Mouse (Mus musculus): ENCODE measurements around the gene Dab2. TPM values are rescaled to one million over a fixed set of nuclear protein-coding genes. Genes with fewer than 3 reads are reported as not detected.

Dab2 gene
- polyA plus RNA-seq, 1 experiment: 21.4 TPM

DNA sequence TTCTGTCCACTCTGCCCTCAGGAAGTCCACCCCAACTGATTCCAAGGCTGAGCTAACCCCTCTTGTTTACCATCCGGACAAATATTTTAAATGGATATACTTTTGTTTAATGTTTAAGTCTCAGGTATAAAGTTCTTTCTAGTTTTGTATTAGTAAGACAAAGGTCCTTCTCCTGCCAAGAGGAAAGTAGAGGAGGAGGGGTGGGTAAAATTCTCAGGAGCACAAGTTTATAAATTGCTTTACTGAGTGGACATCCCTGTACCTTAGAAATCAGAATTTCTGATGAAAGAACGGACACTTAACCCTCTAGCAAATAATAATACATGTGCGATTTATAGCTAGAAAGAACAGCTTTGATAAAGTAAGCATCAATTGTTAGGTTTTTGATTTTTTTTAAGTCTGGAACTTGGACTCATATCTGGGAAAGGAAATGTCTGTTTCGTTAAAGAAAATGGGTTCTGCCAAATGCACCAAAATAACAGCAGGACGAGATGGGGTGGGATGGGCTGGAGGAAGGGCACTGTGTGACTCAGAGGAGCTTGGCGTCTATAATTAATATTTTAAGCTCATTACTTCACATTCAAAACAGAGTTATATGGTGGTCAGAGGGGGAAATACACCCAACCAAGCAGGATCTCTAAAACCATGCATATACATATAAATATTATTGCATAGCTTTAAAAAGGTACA, 38.7 kb upstream of the Dab2 start:
- TF ChIP-seq CTCF (IDR thresholded peaks at IDR 0.05; ENCODE audit: low read depth, low read length): no peak
- TF ChIP-seq POLR2A (IDR thresholded peaks at IDR 0.05; ENCODE audit: insufficient read depth, low read length): no peak
- no peaks in the 10 kb centered on the region for H3K9me3 ChIP-seq (replicated peaks; ENCODE audit: control insufficient read depth, insufficient read depth, low read length, poor library complexity, severe bottlenecking)

DNA sequence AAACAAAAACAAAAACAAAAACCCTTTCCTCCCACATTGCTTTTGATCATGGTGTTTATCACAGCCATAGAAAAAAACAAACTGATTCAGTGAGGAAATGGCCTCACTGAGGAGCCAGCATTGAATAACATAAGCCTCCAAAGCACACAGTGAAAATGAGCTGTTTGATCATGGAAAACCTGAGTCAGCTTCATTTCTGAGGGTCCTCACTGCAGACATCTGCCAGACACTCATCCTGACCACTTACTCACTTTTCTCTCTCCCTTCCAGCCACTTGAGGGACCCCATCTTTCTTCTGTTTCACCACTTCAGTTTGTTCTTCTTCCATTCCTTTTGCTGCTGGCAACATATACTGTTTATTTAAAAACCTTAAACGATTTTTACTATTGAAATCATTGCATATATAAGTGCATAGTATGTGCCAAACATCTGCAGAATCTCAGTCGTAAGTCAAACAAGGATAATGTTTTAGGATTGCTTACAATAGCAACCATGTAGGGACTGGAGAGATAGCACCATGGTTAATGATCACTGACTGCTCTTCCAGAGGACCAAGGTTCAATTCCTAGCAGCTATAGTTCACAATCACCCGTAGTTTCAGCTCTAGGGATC, 32.3 kb upstream of the Dab2 start:
- Histone ChIP-seq H3K36me3 (ENCODE audit: control insufficient read depth, insufficient read depth, low read length, poor library complexity, severe bottlenecking) (no peaks in the 10 kb centered on the region), H3K4me3 (ENCODE audit: low read depth, low read length) (no peak overlapping the region), H3K27ac (ENCODE audit: insufficient read depth, low read length) (no peak overlapping the region), H3K9ac (ENCODE audit: low read depth, poor library complexity, severe bottlenecking) (no peak overlapping the region), H3K9me3 (replicated peaks; ENCODE audit: control insufficient read depth, insufficient read depth, low read length, poor library complexity, severe bottlenecking) (no peaks in the 10 kb centered on the region), H3K4me1 (ENCODE audit: control insufficient read depth, insufficient read depth, low read length) (no peaks in the 10 kb centered on the region), H3K27me3 (ENCODE audit: control insufficient read depth, insufficient read depth, low read length, poor library complexity, severe bottlenecking) (no peaks in the 10 kb centered on the region)
- no peak for TF ChIP-seq POLR2A (IDR thresholded peaks at IDR 0.05; ENCODE audit: insufficient read depth, low read length)
- no peak for TF ChIP-seq CTCF (IDR thresholded peaks at IDR 0.05; ENCODE audit: low read depth, low read length)
- TF ChIP-seq EP300 (IDR thresholded peaks at IDR 0.05; ENCODE audit: insufficient read depth, low read depth, low read length): no peak

More for the DNA sequence above, 38.7 kb upstream of the Dab2 start:
- H3K4me3 ChIP-seq (ENCODE audit: low read depth, low read length): no peak overlapping the region
- H3K9ac ChIP-seq (ENCODE audit: low read depth, poor library complexity, severe bottlenecking): no peak overlapping the region
- no peak overlapping the region for H3K27ac ChIP-seq (ENCODE audit: insufficient read depth, low read length)
- no peaks in the 10 kb centered on the region for H3K27me3 ChIP-seq (ENCODE audit: control insufficient read depth, insufficient read depth, low read length, poor library complexity, severe bottlenecking)
- no peaks in the 10 kb centered on the region for H3K36me3 ChIP-seq (ENCODE audit: control insufficient read depth, insufficient read depth, low read length, poor library complexity, severe bottlenecking)
- no peaks in the 10 kb centered on the region for H3K4me1 ChIP-seq (ENCODE audit: control insufficient read depth, insufficient read depth, low read length)

DNA sequence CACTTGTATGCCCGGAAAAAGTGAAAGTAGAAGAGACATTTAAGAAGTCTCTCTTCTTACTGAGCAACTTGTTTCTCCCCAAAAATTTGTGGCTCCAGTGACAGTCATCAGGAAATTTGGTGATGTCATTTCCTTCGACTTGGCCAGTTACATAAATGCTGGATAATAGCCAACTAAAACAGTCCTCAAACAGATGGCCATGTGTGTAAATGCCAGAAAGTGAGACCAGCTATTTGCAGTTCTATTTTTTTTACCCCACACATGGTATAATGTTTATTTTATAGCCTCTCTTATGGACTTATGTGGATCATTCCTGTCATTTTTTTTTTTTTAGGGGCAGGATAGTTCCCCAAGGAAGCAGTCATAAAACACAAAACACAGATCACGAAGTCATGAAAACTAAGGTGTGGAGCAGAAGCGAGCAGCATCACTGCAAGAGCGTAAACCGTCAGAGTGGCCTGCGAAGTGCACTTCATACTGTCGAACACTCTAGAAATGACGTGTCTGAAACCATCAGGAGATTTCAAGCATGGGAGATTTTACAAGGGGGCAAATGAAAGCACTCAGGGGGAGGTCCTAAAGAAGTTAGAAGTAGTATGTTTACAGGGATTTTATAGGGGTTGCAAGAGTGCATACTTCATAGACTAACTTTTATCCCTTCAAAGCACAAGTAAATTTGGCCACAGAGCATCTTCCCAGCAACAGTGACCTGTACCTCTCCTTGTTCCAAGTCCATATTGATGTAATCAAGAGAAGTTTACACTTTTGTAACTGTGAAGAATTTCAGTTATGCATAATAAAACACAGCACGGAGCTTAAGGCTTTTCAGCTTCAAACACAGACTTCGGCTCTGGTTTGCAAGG, 20.8 kb upstream of the Dab2 start:
- Histone ChIP-seq H3K9me3 (replicated peaks; ENCODE audit: control insufficient read depth, insufficient read depth, low read length, poor library complexity, severe bottlenecking) (no peaks in the 10 kb centered on the region; the same call in 1 of the 2 replicates), H3K36me3 (ENCODE audit: control insufficient read depth, insufficient read depth, low read length, poor library complexity, severe bottlenecking) (no peaks in the 10 kb centered on the region), H3K4me3 (ENCODE audit: low read depth, low read length) (no peak overlapping the region), H3K27me3 (ENCODE audit: control insufficient read depth, insufficient read depth, low read length, poor library complexity, severe bottlenecking) (no peaks in the 10 kb centered on the region), H3K4me1 (ENCODE audit: control insufficient read depth, insufficient read depth, low read length) (no peaks in the 10 kb centered on the region), H3K27ac (ENCODE audit: insufficient read depth, low read length) (no peak overlapping the region), H3K9ac (ENCODE audit: low read depth, poor library complexity, severe bottlenecking) (no peak overlapping the region)
- no peak for TF ChIP-seq CTCF (IDR thresholded peaks at IDR 0.05; ENCODE audit: low read depth, low read length)
- no peak for TF ChIP-seq EP300 (IDR thresholded peaks at IDR 0.05; ENCODE audit: insufficient read depth, low read depth, low read length)
- no peak for TF ChIP-seq POLR2A (IDR thresholded peaks at IDR 0.05; ENCODE audit: insufficient read depth, low read length)

DNA sequence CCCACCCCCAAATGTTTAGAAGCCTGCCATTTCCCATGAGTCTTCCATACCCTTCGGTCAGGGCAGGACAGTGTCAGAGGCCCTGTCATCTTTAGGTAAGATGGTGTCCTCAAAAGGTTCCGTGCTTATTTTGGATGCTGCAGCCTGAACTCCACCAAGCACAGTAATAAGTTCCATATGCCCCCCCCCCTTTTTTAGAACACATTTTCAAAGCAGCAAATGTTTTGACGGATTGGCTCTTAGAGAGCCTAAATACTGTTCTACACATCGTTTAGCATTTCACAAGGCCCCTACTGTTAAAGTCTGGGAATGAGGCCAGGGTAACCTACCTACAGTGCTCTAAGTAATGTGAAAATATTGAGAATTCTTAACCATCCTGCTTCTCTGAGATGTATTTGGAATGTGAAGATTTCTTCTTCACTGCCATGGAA, 19.6 kb upstream of the Dab2 start:
- TF ChIP-seq POLR2A (IDR thresholded peaks at IDR 0.05; ENCODE audit: insufficient read depth, low read length) (no peak), EP300 (IDR thresholded peaks at IDR 0.05; ENCODE audit: insufficient read depth, low read depth, low read length) (no peak), CTCF (IDR thresholded peaks at IDR 0.05; ENCODE audit: low read depth, low read length) (no peak)
- H3K4me3 ChIP-seq (ENCODE audit: low read depth, low read length): no peak overlapping the region
- no peak overlapping the region for H3K27ac ChIP-seq (ENCODE audit: insufficient read depth, low read length)
- H3K4me1 ChIP-seq (ENCODE audit: control insufficient read depth, insufficient read depth, low read length): no peaks in the 10 kb centered on the region
- H3K36me3 ChIP-seq (ENCODE audit: control insufficient read depth, insufficient read depth, low read length, poor library complexity, severe bottlenecking): no peaks in the 10 kb centered on the region
- no peaks in the 10 kb centered on the region for H3K27me3 ChIP-seq (ENCODE audit: control insufficient read depth, insufficient read depth, low read length, poor library complexity, severe bottlenecking)
- no peak overlapping the region for H3K9ac ChIP-seq (ENCODE audit: low read depth, poor library complexity, severe bottlenecking)
- H3K9me3 ChIP-seq (replicated peaks; ENCODE audit: control insufficient read depth, insufficient read depth, low read length, poor library complexity, severe bottlenecking): no peaks in the 10 kb centered on the region; the same call in 1 of the 2 replicates

DNA sequence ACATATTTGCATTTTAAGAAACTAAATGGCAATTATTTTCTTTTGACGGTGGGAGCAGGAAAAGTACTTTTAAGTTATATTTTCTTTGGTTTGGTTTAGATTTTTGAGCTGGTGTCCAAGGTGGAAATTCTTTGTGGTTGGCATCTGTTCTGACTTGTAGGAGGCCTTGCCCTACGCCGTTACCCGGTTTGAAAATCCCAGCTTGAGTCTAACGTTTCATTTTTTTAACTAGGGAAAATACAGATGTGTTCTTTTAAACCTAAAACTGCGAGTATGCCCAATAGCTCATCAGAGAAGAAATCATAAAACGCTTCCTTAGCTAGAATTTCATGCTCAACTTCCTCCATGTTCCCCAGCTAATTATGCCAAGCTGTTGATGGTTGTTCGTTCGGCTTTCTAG, 16.3 kb upstream of the Dab2 start:
- H3K36me3 ChIP-seq (ENCODE audit: control insufficient read depth, insufficient read depth, low read length, poor library complexity, severe bottlenecking): no peaks in the 10 kb centered on the region
- H3K27me3 ChIP-seq (ENCODE audit: control insufficient read depth, insufficient read depth, low read length, poor library complexity, severe bottlenecking): no peaks in the 10 kb centered on the region
- no peaks in the 10 kb centered on the region for H3K9me3 ChIP-seq (replicated peaks; ENCODE audit: control insufficient read depth, insufficient read depth, low read length, poor library complexity, severe bottlenecking)
- no peak overlapping the region for H3K27ac ChIP-seq (ENCODE audit: insufficient read depth, low read length)
- H3K9ac ChIP-seq (ENCODE audit: low read depth, poor library complexity, severe bottlenecking): no peak overlapping the region
- H3K4me3 ChIP-seq (ENCODE audit: low read depth, low read length): no peak overlapping the region
- no peaks in the 10 kb centered on the region for H3K4me1 ChIP-seq (ENCODE audit: control insufficient read depth, insufficient read depth, low read length)
- no peak for TF ChIP-seq CTCF (IDR thresholded peaks at IDR 0.05; ENCODE audit: low read depth, low read length)
- no peak for TF ChIP-seq EP300 (IDR thresholded peaks at IDR 0.05; ENCODE audit: insufficient read depth, low read depth, low read length)
- TF ChIP-seq POLR2A (IDR thresholded peaks at IDR 0.05; ENCODE audit: insufficient read depth, low read length): no peak

Data from ES-Bruce4 (cell line).